Mouse (Mus musculus) liver, adult 2 months (tissue): ENCODE measurements around the gene Hmgcr. TPM values are rescaled to one million over a fixed set of nuclear protein-coding genes. Genes with fewer than 3 reads are reported as not detected.

Source experiments
- DNase-seq: peaks from one replicate; pipeline ENCODE4 v3.0.0-alpha.2; 2011; ENCODE audit warnings: low read depth, low spot score; ENCODE audit errors: extremely low read depth
- H3K27ac ChIP-seq: fragments of 200-500 bp; replicated peaks from 2 replicates; pipeline ENCODE4 v1.5.1; 2012; ENCODE audit warnings: low read depth, mild to moderate bottlenecking, control low read depth, inconsistent platforms, low read length; ENCODE audit not compliant: insufficient read depth
- H3K27me3 ChIP-seq: fragments of 200-500 bp; 2 replicates; pipeline ENCODE4 v1.6.1; 2012; ENCODE audit warnings: mild to moderate bottlenecking, moderate library complexity, low read length, inconsistent platforms; ENCODE audit not compliant: control insufficient read depth, insufficient read depth
- H3K36me3 ChIP-seq: fragments of 200-500 bp; 2 replicates; pipeline ENCODE4 v1.6.1; 2012; ENCODE audit warnings: low read length, inconsistent platforms; ENCODE audit not compliant: control insufficient read depth, insufficient read depth
- H3K4me1 ChIP-seq: fragments of 200-500 bp; 2 replicates; pipeline ENCODE4 v1.6.1; 2011; ENCODE audit warnings: low read length; ENCODE audit not compliant: control insufficient read depth, insufficient read depth
- H3K4me3 ChIP-seq: fragments of 200-500 bp; 2 replicates; pipeline ENCODE4 v1.5.1; 2011; ENCODE audit warnings: low read depth, mild to moderate bottlenecking, control low read depth, low read length, moderate library complexity; ENCODE audit not compliant: insufficient read depth
- H3K79me2 ChIP-seq: fragments of 200-500 bp; 2 replicates; pipeline ENCODE4 v1.6.1; 2012; ENCODE audit warnings: inconsistent platforms, mild to moderate bottlenecking, low read length, moderate library complexity; ENCODE audit not compliant: control insufficient read depth, insufficient read depth
- H3K9ac ChIP-seq: fragments of 200-500 bp; 2 replicates; pipeline ENCODE4 v1.6.1; 2012; ENCODE audit warnings: low read depth, mild to moderate bottlenecking, control low read depth, inconsistent platforms, low read length
- CTCF ChIP-seq: fragments of 200-500 bp; IDR thresholded peaks from 2 replicates; pipeline ENCODE4 v1.5.1; 2011; ENCODE audit warnings: low read depth, low read length, control low read depth
- POLR2A ChIP-seq: fragments of 200-500 bp; IDR thresholded peaks from 2 replicates; pipeline ENCODE4 v1.6.1; 2011; ENCODE audit warnings: low read length, control low read depth; ENCODE audit not compliant: insufficient read depth; ENCODE audit errors: extremely low read depth
- WGBS: fragments of 180-500 bp; shearing (Covaris S2); methylation state at CpG from one replicate; pipeline ENCODE4 v1.1.7; 2018; 5-methylcytosine and 5-hydroxymethylcytosine counted together
- polyA plus RNA-seq: library from polyadenylated mRNA; depleted of rRNA; stranded (reverse); fragments of >200 nt; gene quantifications from 2 replicates; pipeline ENCODE4 v1.2.3, GENCODE M21; 2012
- total RNA-seq: library from RNA; depleted of rRNA; stranded (reverse); fragments of >200 nt; gene quantifications from 2 replicates; pipeline ENCODE4 v1.2.3, GENCODE M21; 2014

Hmgcr gene
- total and polyA plus RNA-seq, 2 experiments: 23.5 to 178 TPM

DNA sequence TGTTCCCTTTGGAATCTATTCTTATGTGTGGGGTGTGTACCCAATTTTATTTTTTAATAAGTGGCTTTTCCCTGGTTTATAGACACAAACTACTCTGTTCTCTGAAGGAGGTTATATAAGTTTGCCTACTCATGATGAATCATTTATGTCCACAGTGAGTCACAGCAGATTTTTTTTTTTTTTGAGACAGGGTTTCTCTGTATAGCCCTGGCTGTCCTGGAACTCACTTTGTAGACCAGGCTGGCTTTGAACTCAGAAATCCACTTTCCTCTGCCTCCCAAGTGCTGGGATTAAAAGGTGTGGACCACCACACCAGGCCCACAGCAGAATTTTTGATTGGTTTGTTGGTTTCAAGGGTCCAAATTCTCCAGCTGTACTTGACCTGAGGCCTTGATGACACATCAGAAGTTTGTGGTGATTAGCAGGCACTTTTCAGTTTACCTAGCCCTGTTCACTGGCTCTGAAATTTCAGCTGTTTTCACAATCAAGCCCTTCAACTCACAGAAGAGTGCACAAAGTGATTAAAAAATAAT is 10.4 kb upstream of the Hmgcr start:
- TF ChIP-seq CTCF (no peak), POLR2A (no peak)
- no peak overlapping the region for H3K27ac ChIP-seq
- H3K79me2 ChIP-seq: no peaks in the 10 kb centered on the region
- peaks cover 11% of the 10 kb centered on the region for H3K4me1 ChIP-seq
- no peaks in the 10 kb centered on the region for H3K36me3 ChIP-seq
- no peaks in the 10 kb centered on the region for H3K27me3 ChIP-seq
- no peak overlapping the region for H3K9ac ChIP-seq
- no peak for DNase-seq
- no peak overlapping the region for H3K4me3 ChIP-seq

DNA sequence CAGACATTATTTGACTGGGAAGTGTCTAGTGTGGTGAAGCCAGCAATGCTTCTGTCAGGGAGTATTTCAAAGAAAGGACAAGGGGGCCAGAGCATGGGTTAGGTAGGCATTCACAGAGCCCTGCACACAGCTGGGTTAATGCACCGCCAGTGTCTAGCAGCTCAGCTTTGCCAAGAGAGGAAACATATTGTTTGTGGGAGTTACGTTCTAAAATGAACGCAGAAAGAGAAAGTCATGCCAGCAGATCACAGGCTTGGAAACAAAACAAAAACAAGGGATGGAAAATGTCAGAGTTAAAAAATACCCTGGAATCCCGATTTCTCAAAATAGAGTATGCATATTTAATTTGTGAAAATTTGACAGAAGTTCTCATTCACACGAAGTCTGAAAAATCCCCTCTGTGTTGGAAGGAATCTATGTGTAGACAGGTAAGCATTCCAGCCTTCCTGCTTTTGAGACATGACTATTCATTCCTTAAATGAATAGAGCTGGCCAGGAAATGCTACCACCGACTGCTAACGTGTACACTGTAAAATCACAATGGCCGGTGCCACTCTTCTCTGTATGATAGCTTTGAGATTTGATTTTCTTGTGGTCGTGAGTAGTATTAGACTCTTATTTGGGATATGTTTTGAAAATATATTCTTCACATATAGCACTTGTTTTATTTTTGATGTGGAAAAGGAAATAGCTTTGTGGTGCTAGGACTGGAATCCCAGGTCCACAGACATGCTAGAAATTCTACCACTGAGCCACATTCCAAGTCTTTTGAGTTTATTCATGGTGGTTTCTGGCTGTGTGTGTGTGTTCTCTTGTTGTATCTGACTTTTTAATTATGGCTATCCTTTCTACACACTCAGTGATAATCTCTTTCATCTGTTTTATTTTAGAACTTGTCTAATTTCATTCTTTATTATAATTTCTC is 9.7 kb upstream of the Hmgcr start:
- Histone ChIP-seq H3K27me3 (no peaks in the 10 kb centered on the region), H3K79me2 (no peaks in the 10 kb centered on the region), H3K27ac (no peak overlapping the region), H3K9ac (no peak overlapping the region; the same call in 1 of the 2 replicates), H3K4me3 (no peak overlapping the region), H3K36me3 (no peaks in the 10 kb centered on the region), H3K4me1 (peaks cover 11% of the 10 kb centered on the region)
- no peak for DNase-seq
- 67% methylated on average over 9 of the region's 9 CpGs for WGBS
- no peak for TF ChIP-seq CTCF

DNA sequence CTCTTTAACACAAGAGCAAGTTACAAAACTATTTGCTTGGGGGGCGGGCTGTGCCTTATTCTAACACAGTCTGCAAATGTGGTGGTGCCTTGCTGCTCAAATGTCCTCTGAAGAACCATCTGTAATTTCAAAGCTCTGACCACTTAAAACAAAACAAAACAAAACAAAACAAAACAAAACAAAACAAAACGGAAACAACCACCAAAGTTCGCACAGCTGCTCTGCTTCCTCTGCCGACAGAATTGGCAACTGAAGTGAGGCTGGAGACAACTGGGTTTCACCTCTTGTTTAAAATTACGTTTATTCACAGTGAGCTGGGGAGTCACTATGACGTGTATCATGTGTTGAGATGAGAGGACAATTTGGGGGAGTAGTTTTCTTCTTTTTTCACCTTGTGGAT is 7.9 kb upstream of the Hmgcr start:
- no peak for TF ChIP-seq POLR2A
- Histone ChIP-seq H3K79me2 (no peaks in the 10 kb centered on the region), H3K4me1 (peaks cover 13% of the 10 kb centered on the region), H3K4me3 (no peak overlapping the region), H3K27me3 (no peaks in the 10 kb centered on the region), H3K9ac (no peak overlapping the region), H3K36me3 (no peaks in the 10 kb centered on the region), H3K27ac (no peak overlapping the region)
- 85% methylated on average over 6 of the region's 6 CpGs for WGBS
- DNase-seq: no peak

DNA sequence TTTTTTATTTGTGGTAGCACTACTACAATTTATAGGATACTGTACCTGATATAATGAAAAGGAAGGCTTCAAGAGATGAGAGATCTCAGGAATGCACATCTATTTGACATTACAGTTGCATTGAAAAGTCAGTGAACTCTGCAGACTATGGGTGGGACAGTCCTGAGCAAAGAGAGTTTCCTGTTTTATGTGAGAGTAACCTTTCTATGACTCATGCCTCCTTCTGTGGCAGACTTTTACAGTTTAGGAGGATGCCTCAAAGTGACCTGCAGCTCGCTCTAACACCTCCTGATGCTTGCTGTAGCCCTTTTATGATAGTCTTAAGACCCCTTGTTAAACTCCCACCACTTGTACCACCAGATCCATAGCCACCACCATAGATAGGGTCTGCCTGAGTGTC is 6.3 kb upstream of the Hmgcr start:
- WGBS: 97% methylated on average over 1 of the region's 1 CpGs
- H3K4me3 ChIP-seq: no peak overlapping the region

DNA sequence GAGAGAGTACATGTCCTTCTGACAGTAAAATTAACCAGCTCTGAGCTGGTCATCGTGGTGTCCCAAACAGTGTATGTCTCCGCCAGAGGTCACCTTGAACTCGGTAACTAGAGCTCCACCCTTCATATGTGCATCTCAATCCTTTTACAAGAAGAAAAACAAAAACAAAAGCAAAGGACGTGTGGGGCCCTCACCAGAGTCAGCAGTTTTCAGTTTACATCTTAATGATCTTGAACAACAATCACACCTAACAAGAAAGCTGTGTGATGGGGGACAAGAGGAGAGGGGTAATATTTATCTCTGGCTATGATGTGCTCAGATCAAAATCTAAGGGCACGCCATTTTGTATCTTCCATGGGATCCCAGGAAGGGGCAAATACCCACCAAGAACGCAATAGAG is 5.0 kb upstream of the Hmgcr start:
- no peak overlapping the region for H3K27ac ChIP-seq
- H3K9ac ChIP-seq: no peak overlapping the region
- H3K4me3 ChIP-seq: no peak overlapping the region
- H3K27me3 ChIP-seq: no peaks in the 10 kb centered on the region
- TF ChIP-seq CTCF (no peak), POLR2A (no peak)
- no peak for DNase-seq
- H3K36me3 ChIP-seq: no peaks in the 10 kb centered on the region
- peaks cover 20% of the 10 kb centered on the region for H3K4me1 ChIP-seq
- 89% methylated on average over 6 of the region's 6 CpGs for WGBS
- no peaks in the 10 kb centered on the region for H3K79me2 ChIP-seq

More for the DNA sequence above, 6.3 kb upstream of the Hmgcr start:
- H3K36me3 ChIP-seq: no peaks in the 10 kb centered on the region
- no peak overlapping the region for H3K9ac ChIP-seq
- no peak for DNase-seq
- no peak for TF ChIP-seq CTCF
- no peak for TF ChIP-seq POLR2A
- H3K4me1 ChIP-seq: peaks cover 16% of the 10 kb centered on the region
- no peaks in the 10 kb centered on the region for H3K79me2 ChIP-seq
- no peaks in the 10 kb centered on the region for H3K27me3 ChIP-seq
- H3K27ac ChIP-seq: peak overlapping the region; percentile 12

GRCm38 (mm10) chr13:96673817-96674216 is 3.1 kb upstream of the Hmgcr start:
- H3K4me3 ChIP-seq: no peak overlapping the region
- H3K79me2 ChIP-seq: peaks cover 11% of the 10 kb centered on the region; the same call in 1 of the 2 replicates
- TF ChIP-seq POLR2A (no peak), CTCF (no peak)
- H3K27me3 ChIP-seq: no peaks in the 10 kb centered on the region
- H3K9ac ChIP-seq: peak overlapping the region; percentile 10; the same call in 1 of the 2 replicates
- peak; percentile 94 for DNase-seq
- H3K27ac ChIP-seq: peak overlapping the region; percentile 89
- WGBS: 38% methylated on average over 7 of the region's 7 CpGs
- H3K36me3 ChIP-seq: no peaks in the 10 kb centered on the region
- H3K4me1 ChIP-seq: peaks cover 19% of the 10 kb centered on the region
